Mouse (Mus musculus): ENCODE results near the gene Limch1.

Gene Limch1

DNA sequence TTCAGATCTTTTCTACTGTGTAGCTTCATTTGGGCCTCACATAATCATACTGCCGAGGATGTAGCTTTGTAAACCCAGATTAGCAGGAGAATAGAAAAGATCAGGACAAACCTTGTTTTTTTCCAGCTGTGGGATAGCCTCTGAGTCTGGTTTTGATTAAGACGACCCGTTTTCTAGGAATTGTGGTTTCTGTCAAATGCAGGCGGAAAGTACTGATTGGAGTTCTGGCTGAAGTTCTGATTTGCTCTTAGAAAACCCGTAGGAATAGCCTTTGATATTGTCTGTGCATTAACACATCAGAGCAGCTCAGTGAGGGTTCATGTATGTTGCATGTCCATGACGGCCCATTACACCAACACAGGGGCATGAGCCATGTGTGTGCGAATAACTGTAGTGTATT lies 246.8 kb downstream of the Limch1 start:
- DNase-seq = no peak

DNA sequence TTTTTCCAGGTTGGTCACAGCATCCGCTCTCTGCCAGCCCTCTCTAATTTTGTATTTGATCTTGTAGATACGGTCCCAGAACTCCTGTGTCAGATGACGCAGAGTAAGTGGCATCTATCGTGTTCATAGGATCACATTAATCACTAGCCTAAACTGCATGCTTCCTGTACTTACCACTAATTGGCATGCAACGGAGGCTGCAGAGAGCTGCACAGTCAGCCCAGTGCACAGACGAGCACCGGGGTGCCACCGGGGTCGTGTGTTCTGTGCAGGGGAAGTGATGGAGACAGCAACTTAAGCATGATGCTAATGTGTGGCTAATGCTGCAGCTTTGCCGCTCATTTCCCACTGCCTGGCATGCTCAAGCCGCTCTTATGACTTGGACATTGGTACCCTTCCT lies 247.4 kb downstream of the Limch1 start:
- DNase-seq = no peak

DNA sequence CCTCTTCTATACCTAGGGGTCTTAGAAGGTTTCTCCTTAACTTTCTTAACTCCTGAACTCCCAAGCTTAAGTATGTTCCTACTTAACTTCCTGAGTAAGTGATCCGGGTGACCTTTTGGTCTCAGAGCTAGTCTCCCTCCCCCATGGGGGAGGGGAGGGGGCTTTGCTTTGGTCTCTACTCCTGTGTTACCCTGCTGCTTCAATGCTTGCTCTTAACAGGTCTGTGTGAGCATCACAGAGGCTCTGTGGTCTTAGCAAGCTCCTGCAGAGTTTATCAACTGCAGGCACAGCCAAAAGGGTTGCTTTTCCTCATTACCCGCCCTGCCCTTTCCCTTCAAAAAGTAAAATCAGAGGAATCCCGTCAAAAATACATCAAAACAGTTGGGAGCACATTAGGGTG lies 250.5 kb downstream of the Limch1 start:
- DNase-seq = no peak

DNA sequence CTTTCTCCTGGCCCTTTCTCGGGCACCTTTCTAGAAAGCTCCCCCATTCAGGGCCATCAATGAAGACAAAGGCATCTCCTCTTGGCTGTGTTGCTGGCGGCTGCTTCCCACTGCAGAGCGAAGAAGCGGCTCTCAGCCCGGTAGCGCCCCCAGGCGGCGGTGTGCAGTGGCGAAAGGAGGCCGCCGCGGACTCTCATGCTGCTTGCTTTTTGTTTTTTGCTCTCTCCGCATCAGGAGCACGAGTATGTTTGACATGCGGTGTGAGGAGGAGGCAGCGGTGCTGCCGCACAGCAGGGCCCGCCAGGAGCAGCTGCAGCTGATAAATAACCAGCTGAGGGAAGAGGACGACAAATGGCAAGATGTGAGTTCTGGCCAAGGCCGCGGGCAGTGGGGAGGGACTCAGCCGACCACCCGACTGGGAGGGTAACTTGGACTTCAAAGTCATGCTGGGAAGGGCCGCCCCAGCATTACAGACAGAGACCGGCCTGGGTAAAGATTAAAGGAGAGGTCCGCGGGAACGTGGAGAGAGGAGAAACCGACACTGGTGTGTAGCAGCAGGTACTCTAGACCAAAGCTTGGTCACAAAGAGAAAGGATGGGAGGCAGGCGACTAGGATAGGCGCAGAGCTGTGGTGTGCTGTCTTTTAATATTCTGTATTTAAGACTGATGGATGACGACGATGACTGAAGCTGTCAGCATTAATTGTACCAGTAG lies 251.4 kb downstream of the Limch1 start:
- peak; percentile 83 for DNase-seq

DNA sequence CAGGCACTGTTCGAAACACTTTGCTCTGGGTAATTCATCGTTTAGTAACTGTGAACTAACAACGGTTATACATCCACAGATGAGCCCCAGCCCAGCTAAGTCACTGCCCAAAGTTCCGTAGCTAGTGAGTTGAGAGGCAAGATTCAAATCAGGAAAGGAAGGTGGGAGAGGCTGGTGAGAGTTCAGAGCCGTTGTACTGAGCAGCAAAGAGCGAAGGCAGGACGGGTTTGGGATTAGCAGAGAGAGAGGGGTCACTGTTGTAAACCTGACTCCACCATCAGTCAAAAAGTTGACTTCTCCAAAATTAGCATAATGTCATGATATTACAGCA lies 251.9 kb downstream of the Limch1 start:
- no peak for DNase-seq

DNA sequence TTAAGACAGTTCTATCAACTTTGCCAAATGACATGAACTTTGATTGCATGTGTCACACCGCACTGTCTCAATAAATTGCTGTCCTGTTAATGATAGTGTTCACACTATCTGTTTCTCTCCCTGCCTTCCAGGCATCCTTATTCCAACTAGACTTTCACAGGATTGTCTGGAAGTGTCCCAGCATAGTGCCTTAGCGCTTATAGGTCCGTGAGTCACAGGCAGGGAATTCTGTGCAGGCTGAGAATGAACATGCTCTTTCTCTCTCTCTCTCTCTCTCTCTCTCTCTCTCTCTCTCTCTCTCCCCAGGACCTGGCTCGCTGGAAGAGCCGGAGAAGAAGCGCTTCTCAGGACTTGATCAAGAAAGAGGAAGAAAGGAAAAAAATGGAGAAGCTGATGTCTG lies 252.7 kb downstream of the Limch1 start:
- DNase-seq = no peak

DNA sequence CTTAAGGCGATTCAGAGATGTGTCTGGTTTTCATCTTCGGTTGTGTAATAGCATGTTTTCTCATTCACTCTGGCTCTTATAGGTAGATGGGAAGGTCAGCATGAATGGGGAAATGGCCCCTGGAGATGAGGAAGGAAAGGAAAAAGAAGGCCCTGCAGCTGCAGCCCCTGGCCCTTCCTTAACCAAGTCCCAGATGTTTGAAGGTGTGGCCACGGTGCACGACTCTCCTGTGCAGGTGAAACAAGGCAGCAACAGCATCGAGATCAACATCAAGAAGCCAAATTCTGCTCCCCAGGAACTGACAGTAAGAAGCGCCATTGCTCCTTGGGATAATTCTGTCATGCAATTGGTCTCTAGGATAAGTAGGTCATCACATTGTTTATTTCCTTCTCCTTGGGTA lies 256.7 kb downstream of the Limch1 start:
- DNase-seq = no peak

DNA sequence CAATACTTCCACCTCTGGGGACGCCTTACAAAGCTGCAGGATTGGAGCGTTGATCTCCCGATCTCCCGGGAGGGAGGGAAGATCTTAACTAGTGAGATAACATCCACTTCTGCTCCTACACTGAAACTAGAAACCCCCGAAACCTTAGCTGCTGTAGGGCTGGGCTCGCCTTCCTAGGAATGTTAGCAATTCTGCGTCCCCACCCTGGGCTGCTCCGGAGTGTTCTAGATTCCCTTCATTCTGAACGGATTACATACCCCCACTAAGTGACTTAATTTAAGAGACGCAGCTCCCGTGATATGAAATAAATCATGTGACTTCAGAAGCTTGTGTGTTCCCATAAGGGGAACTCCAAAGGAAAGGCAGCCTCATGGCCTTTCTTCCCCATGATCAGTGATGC lies 259.0 kb downstream of the Limch1 start:
- no peak for DNase-seq

DNA sequence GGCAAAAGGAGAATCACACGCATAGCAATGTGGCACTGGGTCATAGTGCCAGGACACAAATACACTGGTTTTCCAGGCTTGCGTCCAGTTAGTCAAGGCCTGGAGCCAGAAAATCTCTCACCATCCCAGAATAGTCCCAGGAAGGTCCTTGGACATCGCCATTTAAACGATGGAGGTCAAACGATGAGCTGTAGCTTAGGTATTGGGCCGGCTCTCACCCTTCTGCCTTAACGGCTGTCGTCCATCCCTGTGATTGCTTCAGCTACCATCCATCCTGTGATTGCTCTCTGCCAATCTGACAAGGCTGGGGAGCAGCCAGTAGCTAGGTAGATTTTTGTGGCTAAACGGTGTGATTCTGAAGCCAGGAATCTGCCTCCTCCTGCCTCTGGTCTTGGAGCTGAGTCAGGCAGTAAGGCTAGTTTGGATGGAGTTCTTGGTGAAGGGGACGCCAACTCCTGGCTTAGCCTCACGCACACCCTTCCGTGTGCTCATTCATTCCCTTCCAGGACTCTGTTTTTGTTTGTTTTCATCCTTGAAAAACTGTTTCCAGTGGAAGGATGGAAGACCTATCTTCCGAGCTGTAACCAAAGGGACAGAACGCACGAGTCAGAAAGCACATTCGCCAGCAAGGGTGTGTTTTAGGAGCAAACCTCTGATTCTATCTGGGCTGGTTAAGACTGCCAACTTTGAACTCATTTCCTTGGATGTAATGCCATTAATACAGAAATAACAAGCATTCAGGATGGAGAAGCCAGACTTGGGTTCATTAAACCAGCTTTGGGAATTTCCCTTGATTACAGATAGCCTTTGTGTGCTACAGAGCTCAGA lies 265.6 kb downstream of the Limch1 start:
- DNase-seq = no peak

DNA sequence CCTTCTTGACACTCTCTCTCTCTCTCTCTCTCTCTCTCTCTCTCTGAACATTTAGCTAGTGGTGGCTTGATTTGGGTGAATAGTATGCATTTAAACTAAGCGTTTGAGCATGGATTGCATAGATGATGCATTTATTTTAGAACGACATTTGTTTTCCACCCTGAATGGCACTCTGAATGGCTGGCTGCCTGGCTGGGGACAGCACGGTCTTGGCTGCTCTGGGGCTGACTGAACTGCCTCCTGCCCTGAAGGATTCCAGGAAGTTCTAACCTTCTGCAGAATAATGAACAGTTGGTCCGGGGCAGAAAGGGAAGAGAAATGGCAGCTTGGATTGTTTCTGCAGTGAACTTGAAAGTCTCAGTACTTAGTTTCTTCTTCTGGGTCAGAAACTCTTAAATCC lies 266.4 kb downstream of the Limch1 start:
- DNase-seq = no peak

DNA sequence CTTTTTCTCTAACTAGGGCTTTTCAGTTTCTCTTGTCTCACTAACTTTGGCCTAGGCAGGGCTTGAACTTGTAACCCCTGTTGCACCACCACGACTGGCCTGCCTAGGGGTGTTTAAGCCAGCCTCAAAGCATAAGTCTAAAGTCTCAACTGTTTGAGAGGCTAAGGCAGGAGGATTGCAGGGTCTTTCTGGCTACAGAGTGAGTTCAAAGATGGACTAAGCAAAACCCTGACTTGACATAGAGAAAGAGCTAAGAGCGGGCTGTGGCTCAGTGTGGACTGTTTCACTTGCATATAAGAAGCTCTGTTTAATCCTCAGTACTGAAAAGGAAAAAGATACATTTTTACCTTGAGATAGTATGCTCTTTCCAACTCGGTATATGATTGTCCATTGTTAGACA lies 268.3 kb downstream of the Limch1 start:
- no peak for DNase-seq

DNA sequence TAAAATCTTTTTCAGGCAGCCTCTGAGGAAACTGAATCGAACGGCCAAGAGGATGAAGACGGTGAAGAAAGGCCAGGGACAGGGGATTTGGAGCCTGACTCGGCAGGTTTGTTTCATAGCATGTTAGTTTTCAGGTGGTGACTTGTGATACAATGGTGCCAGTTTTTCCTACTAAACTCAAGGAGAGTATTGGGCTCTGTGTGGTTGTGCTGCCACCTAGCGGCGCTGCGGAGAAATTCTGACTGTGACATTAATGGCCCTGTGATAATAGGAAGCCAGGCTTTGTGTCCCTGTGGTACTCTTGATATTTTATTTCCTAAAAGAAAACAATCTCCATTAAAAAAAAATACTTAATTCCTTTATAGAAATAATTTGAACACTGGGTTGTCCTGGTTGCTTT lies 270.8 kb downstream of the Limch1 start:
- DNase-seq = peak; percentile 77

DNA sequence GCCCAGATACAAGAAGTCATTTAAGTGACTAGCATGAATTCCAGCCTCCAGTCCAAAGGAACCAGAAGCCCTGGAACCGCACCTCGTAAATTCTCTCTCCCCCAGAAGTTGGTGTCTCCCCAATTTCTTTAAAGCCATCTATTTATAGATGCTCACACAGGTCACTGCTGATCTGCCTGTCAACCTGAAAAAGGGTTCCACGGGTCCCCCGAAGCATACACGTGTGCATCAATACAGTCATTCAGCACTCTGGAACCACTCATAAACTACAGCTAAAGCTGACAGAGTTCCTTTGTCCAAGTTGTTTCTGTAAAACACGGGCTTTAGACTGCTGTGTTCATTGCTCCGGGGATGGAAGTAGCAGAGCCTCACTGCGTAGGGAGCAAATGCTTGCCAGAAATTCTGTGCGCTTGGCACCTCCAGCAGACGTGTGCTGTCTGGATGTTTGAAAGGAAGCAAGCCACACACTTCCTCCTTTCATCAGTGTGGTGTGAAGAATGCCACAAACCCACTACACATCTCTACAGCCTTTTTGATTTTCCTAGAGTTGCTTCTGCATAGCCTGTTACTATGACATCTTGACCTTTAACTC lies 278.9 kb downstream of the Limch1 start:
- no peak for DNase-seq

DNA sequence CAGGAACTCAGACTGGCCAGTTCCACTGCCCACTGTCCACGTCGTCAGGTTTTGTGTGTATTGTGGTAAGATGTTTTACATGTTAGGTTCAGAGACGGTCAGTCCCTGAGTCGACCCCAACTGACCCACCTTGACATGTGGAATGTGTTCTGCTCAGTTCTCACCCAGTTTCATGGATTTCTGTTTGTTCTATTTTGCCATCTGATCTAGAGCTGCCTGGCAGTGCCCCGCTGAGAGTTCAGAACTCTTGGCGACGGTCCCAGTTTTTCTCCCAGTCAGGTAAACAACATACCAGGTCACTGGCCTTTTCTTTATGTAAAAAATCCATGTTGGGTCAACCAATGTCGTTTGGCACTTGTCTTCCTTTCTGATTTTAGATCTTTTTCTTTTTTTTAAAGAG lies 279.5 kb downstream of the Limch1 start:
- peak; percentile 56 for DNase-seq

DNA sequence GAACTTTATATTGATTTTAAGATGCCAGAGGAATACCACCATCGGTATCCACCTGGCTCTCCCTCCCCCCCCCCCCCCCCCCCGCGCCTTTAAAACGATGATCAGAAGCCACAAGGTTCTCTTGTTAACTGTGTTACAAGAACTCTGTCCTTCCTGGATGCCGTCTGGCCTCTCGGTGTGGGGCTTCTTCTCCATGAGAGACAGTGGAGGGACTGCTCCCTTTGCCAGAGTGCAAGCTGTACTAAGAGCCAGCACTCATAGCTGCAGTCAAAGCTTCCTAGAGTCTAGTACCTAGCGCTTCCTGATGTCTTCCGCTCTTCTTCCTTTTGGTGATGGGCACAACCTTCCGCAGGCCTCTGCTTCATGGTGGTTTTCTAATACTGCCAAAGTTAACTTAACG lies 280.0 kb downstream of the Limch1 start:
- no peak for DNase-seq

DNA sequence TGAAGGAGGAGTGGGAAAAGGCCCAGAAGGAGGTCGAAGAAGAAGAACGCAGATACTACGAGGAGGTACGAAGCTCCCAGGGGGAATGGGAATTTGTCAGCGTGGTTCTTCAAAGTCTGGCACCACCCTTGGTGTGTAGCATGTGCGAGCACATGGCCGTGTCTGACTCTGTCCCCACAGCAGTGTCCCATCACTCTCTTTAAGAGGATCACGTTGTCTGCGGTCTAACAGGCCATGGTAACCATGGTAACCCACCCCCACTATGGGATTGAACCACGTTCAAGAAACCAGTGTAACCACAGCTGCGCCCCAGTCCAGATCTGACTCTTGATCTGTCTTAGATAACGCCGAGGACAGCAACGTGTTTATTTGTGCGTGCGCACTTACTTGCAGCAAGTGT lies 283.2 kb downstream of the Limch1 start:
- DNase-seq = no peak

DNA sequence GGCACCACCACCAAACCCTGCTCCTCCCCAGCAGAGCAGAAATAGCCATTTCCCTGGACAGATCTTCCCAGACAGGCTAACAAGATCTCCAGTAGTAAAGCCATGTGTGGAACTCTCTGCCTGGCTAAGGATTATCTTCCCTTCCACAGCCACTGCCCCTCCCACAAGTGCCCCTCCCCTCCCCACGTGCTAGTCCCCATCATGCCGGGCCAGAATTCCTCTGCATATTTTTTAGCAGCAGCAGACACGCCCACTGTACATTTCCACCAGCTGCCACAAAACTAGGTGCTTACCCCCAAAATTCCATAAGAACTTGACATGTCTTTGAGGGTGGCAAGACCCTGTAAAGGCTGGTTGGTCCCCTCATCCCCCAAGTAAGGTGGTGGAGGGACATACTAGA lies 284.3 kb downstream of the Limch1 start:
- DNase-seq = no peak

DNA sequence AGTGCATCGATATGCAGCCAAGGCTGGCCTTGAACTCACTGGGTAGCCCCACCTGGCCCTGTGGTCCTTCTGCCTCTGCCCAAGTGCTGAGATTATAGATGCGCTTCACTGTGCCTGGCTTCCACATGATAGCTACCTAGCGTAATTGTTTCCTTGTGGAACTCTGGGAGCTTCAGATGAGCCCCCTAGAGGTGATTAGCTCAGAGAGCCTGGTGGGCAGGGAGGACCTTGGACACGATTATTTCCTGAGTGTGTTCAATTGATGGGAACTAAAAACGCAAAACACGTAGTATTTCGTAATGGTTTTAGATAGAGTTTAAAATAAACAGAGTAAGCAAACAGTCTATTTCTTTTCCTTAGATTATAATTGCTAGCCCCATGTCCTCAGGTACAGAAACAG lies 287.0 kb downstream of the Limch1 start:
- no peak for DNase-seq

DNA sequence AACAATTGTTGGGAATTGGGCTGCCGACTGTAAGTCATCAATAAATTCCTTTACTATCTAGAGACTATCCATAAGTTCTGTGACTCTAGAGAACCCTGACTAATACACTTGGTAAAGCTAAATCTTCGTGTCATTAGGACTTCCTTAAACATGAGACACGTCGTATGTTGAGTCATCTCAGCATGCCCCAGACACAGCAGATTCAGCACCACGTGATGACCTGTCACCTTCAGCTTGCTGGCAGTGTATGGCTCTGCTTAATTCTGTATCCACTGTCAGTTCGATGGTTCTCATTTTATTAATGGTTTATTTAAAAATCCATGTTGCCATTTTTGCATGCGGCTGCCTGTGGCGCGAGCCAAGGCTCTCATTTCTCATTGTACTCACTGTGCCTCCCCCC lies 298.3 kb downstream of the Limch1 start:
- no peak for DNase-seq

DNA sequence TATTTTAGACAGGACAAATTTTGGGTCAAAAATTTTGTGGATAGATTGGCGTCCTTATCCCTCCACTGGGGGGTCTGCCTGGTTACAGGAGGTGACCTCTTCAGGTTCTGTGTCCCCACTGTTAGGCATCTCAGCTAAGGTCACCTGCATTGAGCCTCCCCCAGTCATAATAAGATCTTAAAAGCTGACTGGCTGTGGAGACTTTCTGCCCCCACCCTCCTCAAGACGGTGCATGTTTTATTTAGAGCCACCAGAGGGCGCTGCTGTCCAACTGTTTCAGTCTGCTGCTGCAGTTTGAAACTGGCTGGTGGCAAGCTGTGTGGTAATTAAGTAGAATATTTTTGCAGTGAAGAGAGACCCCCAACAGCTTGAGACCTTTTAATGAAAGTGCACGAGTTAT lies 302.4 kb downstream of the Limch1 start:
- DNase-seq = peak; percentile 37

DNA sequence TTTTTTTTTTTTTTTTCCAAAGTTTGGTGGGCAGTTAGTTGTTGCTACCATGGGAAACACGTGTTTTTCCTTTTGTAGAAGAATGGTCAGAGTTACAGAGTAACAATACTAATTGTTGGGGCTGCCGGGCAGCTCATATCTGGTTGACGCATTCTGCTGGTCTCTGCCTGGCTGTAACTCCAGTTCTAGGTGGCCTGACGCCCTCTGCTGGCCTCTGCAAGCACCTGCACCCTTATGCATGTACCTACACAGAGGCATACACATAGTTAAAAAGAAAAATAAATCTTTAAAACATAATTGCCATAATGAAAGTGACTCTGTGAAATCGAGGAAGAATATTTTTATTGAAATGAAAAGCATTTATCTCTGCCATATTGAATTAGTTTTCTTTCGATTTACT lies 312.2 kb downstream of the Limch1 start:
- no peak for DNase-seq

DNA sequence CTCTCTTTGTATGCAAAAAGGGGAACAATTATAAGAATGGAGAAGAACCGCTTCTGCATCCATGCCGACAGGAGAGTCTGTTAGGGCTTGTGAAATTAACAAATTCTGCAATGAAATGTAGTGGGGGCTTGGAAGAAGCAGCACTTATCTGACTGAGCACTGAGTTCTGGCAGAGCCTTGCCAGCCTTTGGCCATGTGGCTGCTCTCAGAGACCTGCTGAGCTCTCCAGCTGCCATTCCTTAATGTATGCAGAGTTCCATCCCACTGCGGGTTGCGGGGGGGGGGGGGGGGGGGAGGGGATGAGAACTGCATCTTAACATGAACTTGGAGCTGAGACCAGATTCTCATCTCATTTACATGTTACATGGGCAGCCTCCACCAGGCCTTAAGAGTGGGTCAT lies 314.9 kb downstream of the Limch1 start:
- no peak for DNase-seq

DNA sequence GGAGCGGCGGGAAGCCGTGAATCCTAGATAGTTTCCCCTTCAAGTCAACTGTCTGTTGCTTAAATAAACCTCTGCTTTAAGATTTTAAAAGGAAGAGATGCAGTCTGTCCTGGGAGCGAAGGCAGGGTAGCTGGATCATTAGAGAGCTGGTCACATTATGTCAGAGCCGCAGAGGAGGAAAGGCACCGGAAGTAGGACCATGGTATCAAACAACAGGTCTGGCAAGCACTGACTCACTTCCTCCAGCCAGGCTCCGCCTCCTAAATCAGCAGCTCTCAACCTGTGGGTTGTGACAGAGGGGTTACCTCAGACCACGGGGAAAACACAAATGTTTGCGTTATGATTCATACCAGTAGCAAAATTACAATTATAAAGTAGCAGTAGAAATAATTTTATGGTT lies 318.0 kb downstream of the Limch1 start:
- DNase-seq = no peak

DNA sequence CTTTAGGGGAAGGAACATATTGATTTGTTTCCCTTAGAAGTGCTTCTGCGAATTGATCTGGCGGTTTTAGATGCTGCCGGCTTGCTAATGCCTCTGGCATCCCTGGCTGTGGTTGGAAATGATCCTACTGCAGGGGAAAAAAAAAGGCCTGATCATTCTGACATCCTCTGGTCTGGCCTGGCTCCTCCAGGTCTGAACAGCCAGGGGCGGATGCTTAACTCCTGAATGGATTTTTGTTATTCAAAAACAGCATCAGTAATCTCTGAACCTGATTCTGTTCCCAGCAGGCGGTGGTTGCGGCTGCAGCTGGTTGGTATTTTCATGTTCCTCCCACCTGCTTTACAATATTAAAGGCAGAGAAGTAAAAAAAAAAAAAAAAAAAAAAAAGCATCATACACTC lies 337.5 kb downstream of the Limch1 start:
- no peak for DNase-seq

DNA sequence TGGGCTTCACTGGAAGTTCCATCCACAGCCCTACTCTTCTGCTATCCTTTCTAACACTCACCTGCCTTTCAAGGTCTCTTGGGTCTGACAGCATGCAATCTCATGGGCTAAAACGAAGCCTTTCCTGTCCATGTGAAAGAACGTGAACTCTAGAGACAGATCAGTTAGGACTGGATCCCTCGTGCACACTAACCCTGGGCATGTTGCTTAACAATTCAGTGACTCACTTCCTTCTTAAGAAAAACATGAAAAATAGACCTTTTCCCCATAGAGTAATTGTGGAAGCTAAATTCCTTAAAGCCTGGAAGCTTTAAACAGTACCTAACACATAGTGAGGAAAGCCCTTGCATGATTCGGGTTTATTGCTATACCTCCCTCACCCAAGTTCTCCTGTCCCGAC lies 345.2 kb downstream of the Limch1 start:
- no peak for DNase-seq

Data from lung, postnatal 14 days (tissue).